Mouse (Mus musculus): ENCODE results near the gene Apobr. TPM values are rescaled to one million over a fixed set of nuclear protein-coding genes. Genes with fewer than 3 reads are reported as not detected.

The Apobr gene
- polyA plus RNA-seq, 1 experiment from 2014 or later, result 2.3 TPM

DNA sequence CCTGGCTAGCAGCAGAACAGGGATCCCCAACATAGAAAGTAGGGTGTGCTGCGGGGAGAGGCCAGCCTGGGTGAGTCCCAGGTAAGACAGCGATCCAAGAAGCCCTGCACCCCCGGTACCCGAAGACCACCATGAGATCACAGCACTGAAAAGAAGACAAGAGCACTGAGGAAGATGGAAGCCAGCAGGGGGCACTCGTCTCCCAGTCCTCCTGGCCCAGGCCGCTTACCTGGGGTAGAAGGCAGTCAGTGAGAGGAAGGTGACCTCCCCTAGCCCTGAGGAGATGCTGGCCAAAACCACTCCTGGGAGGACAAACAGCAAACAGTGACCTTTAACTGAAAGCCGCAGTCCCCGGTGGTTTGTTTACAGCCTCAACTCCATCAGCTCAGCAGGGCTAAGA is 5.6 kb upstream of the Apobr start:
- WGBS (ENCODE audit: insufficient replicate concordance), result 66% methylated on average over 8 of the region's 8 CpGs
- peaks cover 12% of the 10 kb centered on the region for H3K4me1 ChIP-seq (replicated peaks)

DNA sequence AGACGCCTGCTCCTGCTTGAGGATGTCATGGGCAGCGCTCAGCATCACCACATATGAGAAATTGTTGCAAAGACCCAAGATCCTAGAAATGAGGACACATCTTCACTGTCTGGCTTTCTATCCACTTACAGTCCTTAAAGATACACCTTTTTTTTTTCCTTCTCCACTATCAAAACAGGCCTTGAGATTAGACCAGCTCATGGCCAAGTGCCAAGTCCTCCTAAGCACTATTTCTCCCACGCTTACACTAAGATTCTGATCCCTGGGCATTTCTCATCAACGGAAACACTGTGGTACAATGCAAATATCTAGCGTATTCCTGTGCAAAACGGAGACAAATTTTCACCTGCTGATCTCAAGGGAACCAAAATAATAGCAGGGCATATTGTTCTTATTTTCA is 3.1 kb upstream of the Apobr start:
- peaks cover 19% of the 10 kb centered on the region; the same call in 1 of the 2 replicates for H3K36me3 ChIP-seq (replicated peaks)
- H3K27me3 ChIP-seq, result 0 out of 2 replicates have a peak, but pooled peaks cover 9% of the 10 kb centered on the region
- WGBS (ENCODE audit: insufficient replicate concordance), result 67% methylated on average over 6 of the region's 6 CpGs
- H3K27ac ChIP-seq (replicated peaks), result no peak overlapping the region
- H3K4me3 ChIP-seq (replicated peaks), result no peak overlapping the region
- H3K9me3 ChIP-seq (replicated peaks), result no peaks in the 10 kb centered on the region
- no peak overlapping the region for H3K4me2 ChIP-seq
- H3K9ac ChIP-seq, result no peak overlapping the region
- peaks cover 18% of the 10 kb centered on the region for H3K4me1 ChIP-seq (replicated peaks)
- ATAC-seq (ENCODE audit: insufficient read depth), result no peak

More for the DNA sequence above, 5.6 kb upstream of the Apobr start:
- Histone ChIP-seq H3K27me3 (no peaks in the 10 kb centered on the region), H3K9me3 (replicated peaks) (no peaks in the 10 kb centered on the region), H3K9ac (no peak overlapping the region), H3K4me2 (no peak overlapping the region), H3K36me3 (replicated peaks) (peaks cover 30% of the 10 kb centered on the region), H3K4me3 (replicated peaks) (no peak overlapping the region), H3K27ac (replicated peaks) (no peak overlapping the region)
- ATAC-seq (ENCODE audit: insufficient read depth), result no peak

DNA sequence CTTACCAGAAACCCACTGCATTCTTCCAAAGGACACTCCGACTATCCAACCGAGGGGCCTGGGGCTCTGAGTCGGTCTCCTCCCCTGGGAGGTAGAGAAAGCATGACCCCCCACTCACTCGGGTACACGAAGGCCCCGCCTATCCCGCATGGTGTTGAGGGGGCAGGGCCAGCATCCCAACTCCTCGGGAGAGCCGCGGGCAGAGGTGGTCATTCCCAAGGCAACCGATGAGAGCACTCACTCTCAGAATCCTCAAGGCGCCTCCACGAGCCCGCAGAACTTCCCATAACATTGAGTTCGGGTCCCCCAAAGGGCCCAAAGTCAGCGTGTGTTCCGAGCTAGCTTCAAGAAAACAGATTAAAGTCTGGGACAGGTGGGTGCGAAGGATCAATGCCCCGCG is 2.0 kb upstream of the Apobr start:
- peaks cover 15% of the 10 kb centered on the region; the same call in 1 of the 2 replicates for H3K27me3 ChIP-seq
- H3K27ac ChIP-seq (replicated peaks), result peak overlapping the region; percentile 68; the same call in 1 of the 2 replicates
- H3K4me3 ChIP-seq (replicated peaks), result peak overlapping the region; percentile 61
- peaks cover 25% of the 10 kb centered on the region for H3K4me1 ChIP-seq (replicated peaks)
- no peaks in the 10 kb centered on the region for H3K9me3 ChIP-seq (replicated peaks)
- peak overlapping the region; percentile 25 for H3K9ac ChIP-seq
- peak; percentile 20; the same call in 1 of the 2 replicates for ATAC-seq (ENCODE audit: insufficient read depth)
- peaks cover 12% of the 10 kb centered on the region; the same call in 1 of the 2 replicates for H3K36me3 ChIP-seq (replicated peaks)
- H3K4me2 ChIP-seq, result peak overlapping the region; percentile 89
- 6% methylated on average over 20 of the region's 20 CpGs for WGBS (ENCODE audit: insufficient replicate concordance)

DNA sequence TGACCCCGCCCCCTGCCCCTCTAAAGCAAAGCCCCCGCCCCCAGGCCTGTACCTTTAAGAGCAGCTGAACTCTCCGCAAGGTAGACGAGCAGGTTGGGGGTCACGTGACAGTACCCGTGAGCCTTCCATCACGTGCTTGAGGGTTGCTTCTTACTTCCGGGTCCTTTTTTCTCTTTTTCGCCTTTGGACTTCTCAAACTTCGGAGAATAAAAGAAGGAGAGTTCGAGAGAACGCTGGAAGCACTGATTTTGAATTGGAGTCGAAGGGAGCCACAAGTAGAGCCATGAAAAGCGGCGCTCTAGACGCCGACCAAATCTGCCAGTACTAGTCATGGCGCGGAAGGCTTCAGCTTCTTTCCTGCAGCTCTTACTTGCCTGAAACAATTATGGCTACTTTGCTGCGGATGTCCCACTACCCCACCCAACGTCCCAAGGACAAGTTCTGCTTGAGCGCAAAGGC is 1.5 kb upstream of the Apobr start:
- WGBS (ENCODE audit: insufficient replicate concordance), result under 1% methylated on average over 22 of the region's 22 CpGs

GRCm38 (mm10) chr7:126583761-126584160 is 981 bp upstream of the Apobr start:
- Histone ChIP-seq H3K4me3 (replicated peaks) (peak overlapping the region; percentile 61), H3K27me3 (peaks cover 15% of the 10 kb centered on the region; the same call in 1 of the 2 replicates), H3K9ac (no peak overlapping the region), H3K4me1 (replicated peaks) (peaks cover 28% of the 10 kb centered on the region), H3K27ac (replicated peaks) (peak overlapping the region; percentile 68; the same call in 1 of the 2 replicates), H3K36me3 (replicated peaks) (0 out of 2 replicates have a peak, but pooled peaks cover 6% of the 10 kb centered on the region), H3K9me3 (replicated peaks) (no peaks in the 10 kb centered on the region), H3K4me2 (peak overlapping the region; percentile 89)
- no peak for ATAC-seq (ENCODE audit: insufficient read depth)
- WGBS (ENCODE audit: insufficient replicate concordance), result 33% methylated on average over 6 of the region's 6 CpGs

More for the DNA sequence above, 1.5 kb upstream of the Apobr start:
- Histone ChIP-seq H3K4me3 (replicated peaks) (peak overlapping the region; percentile 61), H3K27ac (replicated peaks) (peak overlapping the region; percentile 68), H3K4me2 (peak overlapping the region; percentile 89), H3K9me3 (replicated peaks) (no peaks in the 10 kb centered on the region), H3K27me3 (peaks cover 15% of the 10 kb centered on the region; the same call in 1 of the 2 replicates), H3K9ac (peak overlapping the region; percentile 25), H3K36me3 (replicated peaks) (0 out of 2 replicates have a peak, but pooled peaks cover 11% of the 10 kb centered on the region), H3K4me1 (replicated peaks) (peaks cover 28% of the 10 kb centered on the region)
- ATAC-seq (ENCODE audit: insufficient read depth), result peak; percentile 72

- H3K27me3 ChIP-seq, result peaks cover 15% of the 10 kb centered on the region; the same call in 1 of the 2 replicates
- peak within 1 kb of the TSS; percentile 89 for H3K4me2 ChIP-seq
- peak within 1 kb of the TSS; percentile 9; the same call in 1 of the 2 replicates for H3K9ac ChIP-seq
- peaks cover 28% of the 10 kb centered on the region for H3K4me1 ChIP-seq (replicated peaks)
- peak within 1 kb of the TSS; percentile 68 for H3K27ac ChIP-seq (replicated peaks)
- ATAC-seq (ENCODE audit: insufficient read depth), result no peak
- no peaks in the 10 kb centered on the region for H3K36me3 ChIP-seq (replicated peaks)
- 48% methylated on average over 6 of the region's 6 CpGs for WGBS (ENCODE audit: insufficient replicate concordance)
- no peaks in the 10 kb centered on the region for H3K9me3 ChIP-seq (replicated peaks)
- H3K4me3 ChIP-seq (replicated peaks), result peak within 1 kb of the TSS; percentile 61
Measured at GRCm38 (mm10) chr7:126585717-126586116, 975 bp downstream of the Apobr start, which contains the start of gene Cln3. Gene Cln3 (minus strand): TSS chr7:126585817.

DNA sequence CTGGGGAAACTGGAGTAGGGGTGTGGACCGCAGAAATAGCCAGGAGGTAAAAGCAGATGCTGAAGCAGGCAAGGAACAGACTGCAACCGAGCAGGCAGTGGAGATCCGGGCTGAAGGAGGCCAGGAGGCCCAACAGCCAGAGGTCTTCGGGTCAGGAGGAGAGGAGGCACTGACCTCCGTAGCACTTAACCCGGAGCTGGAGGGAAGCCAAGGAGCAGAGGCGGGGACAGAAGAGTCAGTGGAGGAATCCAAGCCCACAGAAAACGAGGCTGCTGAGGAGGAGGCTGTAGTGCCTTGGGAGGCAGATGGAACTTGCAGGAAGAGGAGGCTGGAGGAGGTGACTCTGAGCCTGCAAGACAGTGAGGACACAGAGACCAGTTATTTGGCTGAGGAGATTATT is 2.1 kb downstream of the Apobr start:
- 63% methylated on average over 8 of the region's 8 CpGs for WGBS (ENCODE audit: insufficient replicate concordance)
- no peak overlapping the region for H3K27ac ChIP-seq (replicated peaks)
- no peaks in the 10 kb centered on the region for H3K9me3 ChIP-seq (replicated peaks)
- no peak overlapping the region for H3K4me3 ChIP-seq (replicated peaks)
- no peak for ATAC-seq (ENCODE audit: insufficient read depth)
- H3K4me1 ChIP-seq (replicated peaks), result peaks cover 28% of the 10 kb centered on the region
- peaks cover 15% of the 10 kb centered on the region; the same call in 1 of the 2 replicates for H3K27me3 ChIP-seq
- no peak overlapping the region for H3K4me2 ChIP-seq
- H3K36me3 ChIP-seq (replicated peaks), result no peaks in the 10 kb centered on the region
- H3K9ac ChIP-seq, result no peak overlapping the region

GRCm38 (mm10) chr7:126587779-126588178 is 3.0 kb downstream of the Apobr start:
- Histone ChIP-seq H3K4me1 (replicated peaks) (peaks cover 25% of the 10 kb centered on the region), H3K4me2 (no peak overlapping the region), H3K9me3 (replicated peaks) (no peaks in the 10 kb centered on the region), H3K9ac (no peak overlapping the region), H3K4me3 (replicated peaks) (no peak overlapping the region), H3K36me3 (replicated peaks) (no peaks in the 10 kb centered on the region), H3K27ac (replicated peaks) (no peak overlapping the region), H3K27me3 (peaks cover 21% of the 10 kb centered on the region; the same call in 1 of the 2 replicates)
- no peak for ATAC-seq (ENCODE audit: insufficient read depth)
- 20% methylated on average over 16 of the region's 16 CpGs for WGBS (ENCODE audit: insufficient replicate concordance)

DNA sequence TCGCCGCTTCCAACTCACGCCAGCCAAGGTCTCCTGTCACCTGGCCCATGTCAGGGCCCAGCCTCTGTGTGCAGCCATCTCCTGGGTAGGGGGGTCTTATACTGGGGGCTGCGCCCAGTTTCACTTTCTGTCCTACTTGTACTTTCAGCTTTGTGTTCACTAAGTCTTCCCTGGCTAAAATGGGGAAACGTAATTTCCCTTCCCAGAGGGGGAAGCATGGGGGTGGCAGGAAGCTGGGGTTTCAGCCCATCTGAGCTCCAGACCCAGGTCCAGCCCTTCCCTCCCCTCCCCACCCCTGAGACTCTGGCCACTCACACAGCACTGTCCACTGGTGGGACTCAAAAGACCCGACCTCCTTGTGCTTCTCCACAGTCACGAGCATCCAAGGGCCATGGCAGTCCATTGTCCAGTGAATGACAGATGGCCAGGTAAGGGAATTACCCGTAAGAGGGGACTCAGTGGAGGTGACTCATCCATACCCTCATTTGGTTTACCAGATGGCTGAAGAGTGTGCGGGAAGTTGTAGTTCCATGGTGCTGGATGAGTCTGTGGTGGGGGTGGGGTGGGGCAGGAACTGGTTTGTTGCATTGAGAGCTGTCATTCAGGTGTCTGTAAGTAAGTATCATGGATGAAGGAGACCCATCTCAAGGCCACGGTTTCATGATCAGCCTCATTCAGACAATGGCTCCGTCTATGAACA is 10.3 kb downstream of the Apobr start, which contains the start of gene Il27:
Il27 (minus strand) TSS at position 80 of the 700 bp plus-strand sequence.
- no peak within 1 kb of the TSS for H3K4me2 ChIP-seq
- H3K9ac ChIP-seq, result no peak within 1 kb of the TSS
- no peaks in the 10 kb centered on the region for H3K9me3 ChIP-seq (replicated peaks)
- 0 out of 2 replicates have a peak, but pooled peaks cover 7% of the 10 kb centered on the region for H3K27me3 ChIP-seq
- H3K4me1 ChIP-seq (replicated peaks), result peaks cover 10% of the 10 kb centered on the region; the same call in 1 of the 2 replicates
- no peak within 1 kb of the TSS for H3K4me3 ChIP-seq (replicated peaks)
- no peak for ATAC-seq (ENCODE audit: insufficient read depth)
- H3K27ac ChIP-seq (replicated peaks), result no peak within 1 kb of the TSS
- 51% methylated on average over 11 of the region's 11 CpGs for WGBS (ENCODE audit: insufficient replicate concordance)
- H3K36me3 ChIP-seq (replicated peaks), result no peaks in the 10 kb centered on the region

GRCm38 (mm10) chr7:126595890-126596289 is 11.1 kb downstream of the Apobr start:
- H3K27ac ChIP-seq (replicated peaks), result no peak overlapping the region
- 56% methylated on average over 5 of the region's 5 CpGs for WGBS (ENCODE audit: insufficient replicate concordance)
- peaks cover 10% of the 10 kb centered on the region; the same call in 1 of the 2 replicates for H3K4me1 ChIP-seq (replicated peaks)

GRCm38 (mm10) chr7:126596414-126596813 is 11.7 kb downstream of the Apobr start:
- WGBS (ENCODE audit: insufficient replicate concordance), result 15% methylated on average over 6 of the region's 6 CpGs
- no peak overlapping the region for H3K27ac ChIP-seq (replicated peaks)

More at GRCm38 (mm10) chr7:126595890-126596289, 11.1 kb downstream of the Apobr start:
- H3K36me3 ChIP-seq (replicated peaks), result no peaks in the 10 kb centered on the region
- 0 out of 2 replicates have a peak, but pooled peaks cover 7% of the 10 kb centered on the region for H3K27me3 ChIP-seq
- ATAC-seq (ENCODE audit: insufficient read depth), result no peak
- H3K9me3 ChIP-seq (replicated peaks), result no peaks in the 10 kb centered on the region
- no peak overlapping the region for H3K4me3 ChIP-seq (replicated peaks)
- no peak overlapping the region for H3K9ac ChIP-seq
- no peak overlapping the region for H3K4me2 ChIP-seq

More at GRCm38 (mm10) chr7:126596414-126596813, 11.7 kb downstream of the Apobr start:
- ATAC-seq (ENCODE audit: insufficient read depth), result no peak
- no peak overlapping the region for H3K9ac ChIP-seq
- H3K4me1 ChIP-seq (replicated peaks), result peaks cover 12% of the 10 kb centered on the region; the same call in 1 of the 2 replicates
- H3K27me3 ChIP-seq, result 0 out of 2 replicates have a peak, but pooled peaks cover 7% of the 10 kb centered on the region
- no peak overlapping the region for H3K4me2 ChIP-seq
- H3K4me3 ChIP-seq (replicated peaks), result no peak overlapping the region
- H3K9me3 ChIP-seq (replicated peaks), result no peaks in the 10 kb centered on the region
- H3K36me3 ChIP-seq (replicated peaks), result no peaks in the 10 kb centered on the region
